Comparison of ENCODE assay signal across 10 mouse cellular contexts in the genomic region with DNA sequence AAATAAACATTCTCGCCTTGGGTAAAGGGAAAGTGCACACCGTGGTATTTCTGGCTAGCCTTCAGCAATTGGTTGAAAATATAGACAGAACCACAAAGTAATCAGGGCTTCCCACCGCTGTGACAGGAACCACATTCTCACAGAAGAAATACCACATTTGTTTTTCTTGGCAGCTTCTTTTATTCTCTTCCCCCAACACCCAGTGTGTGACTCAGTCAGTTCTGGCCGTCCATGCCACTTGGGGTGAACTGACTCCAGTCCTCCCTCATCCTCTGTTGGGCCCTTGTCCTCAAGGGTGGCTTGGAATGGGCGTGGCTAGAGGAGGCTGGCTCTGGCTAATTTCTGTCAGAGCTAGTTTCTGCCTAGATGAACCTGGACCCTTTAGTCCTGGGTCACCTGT. TPM values are rescaled to one million over a fixed set of nuclear protein-coding genes. Genes with fewer than 3 reads are reported as not detected.
DNase-seq lines count a peak whose midpoint lies in the region; ATAC-seq and TF ChIP-seq lines count a peak whose summit lies in the region.
"Had no signal": no experiment of that assay in that cellular context is flagged by ENCODE, and none has a peak within 500 bp of the region (broad histone marks: within the 10 kb centered on the region; RNA-seq: fewer than 3 reads in every experiment).

No protein-coding gene starts in this region.

- no peak for TF ChIP-seq POLR2A in small intestine, adult 2 months (IDR thresholded peaks at IDR 0.05; ENCODE audit: low read depth, low read length)
- no peak for TF ChIP-seq POLR2A in cerebellum, adult 2 months (IDR thresholded peaks at IDR 0.05; ENCODE audit: borderline replicate concordance, insufficient read depth, low read length)

- intact Hi-C loops in heart, postnatal 25 days (cut with DNase I): no loop called here

- H3K9me3 ChIP-seq in kidney, embryonic 16.5 days (ENCODE audit: low read length): 0 out of 2 replicates have a peak, but pooled peaks cover 4% of the 10 kb centered on the region
- H3K9me3 ChIP-seq in embryonic facial prominence, embryonic 14.5 days (ENCODE audit: control insufficient read depth, low read length): no peaks in the 10 kb centered on the region
- H3K9me3 ChIP-seq: limb, embryonic 12.5 days had no signal

- peak; percentile 66 for ATAC-seq in kidney, embryonic 16.5 days (ENCODE audit: low FRiP score, low TSS enrichment)
- peak; percentile 60; the same call in 1 of the 2 replicates for ATAC-seq in embryonic facial prominence, embryonic 14.5 days (ENCODE audit: low read depth)
- ATAC-seq: forebrain, embryonic 14.5 days had no signal

- H3K4me2 ChIP-seq in kidney, embryonic 16.5 days (replicated peaks; ENCODE audit: low read depth, low read length): no peak overlapping the region
- no peak overlapping the region for H3K4me2 ChIP-seq in embryonic facial prominence, embryonic 14.5 days (ENCODE audit: low read depth, low read length)
- H3K4me2 ChIP-seq: limb, embryonic 12.5 days had no signal

- H3K27me3 ChIP-seq in kidney, embryonic 16.5 days (ENCODE audit: insufficient read depth, low read length): no peaks in the 10 kb centered on the region
- no peaks in the 10 kb centered on the region for H3K27me3 ChIP-seq in embryonic facial prominence, embryonic 14.5 days (replicated peaks; ENCODE audit: control insufficient read depth, insufficient read depth, low read length)
- no peaks in the 10 kb centered on the region for H3K27me3 ChIP-seq in small intestine, adult 2 months (ENCODE audit: control insufficient read depth, insufficient read depth, low read length)
- H3K27me3 ChIP-seq in cerebellum, adult 2 months (ENCODE audit: control insufficient read depth, insufficient read depth, low read length): no peaks in the 10 kb centered on the region
- H3K27me3 ChIP-seq: limb, embryonic 12.5 days had no signal

- no peak overlapping the region for H3K4me3 ChIP-seq in kidney, embryonic 16.5 days (ENCODE audit: low read length)
- no peak overlapping the region for H3K4me3 ChIP-seq in embryonic facial prominence, embryonic 14.5 days (ENCODE audit: low read depth, low read length)
- H3K4me3 ChIP-seq in small intestine, adult 2 months (ENCODE audit: low read depth, low read length): no peak overlapping the region
- H3K4me3 ChIP-seq in cerebellum, adult 2 months (replicated peaks; ENCODE audit: insufficient read depth, low read depth, low read length): no peak overlapping the region
- H3K4me3 ChIP-seq: limb, embryonic 12.5 days had no signal

- H3K36me3 ChIP-seq in kidney, embryonic 16.5 days (ENCODE audit: insufficient read depth, low read length): no peaks in the 10 kb centered on the region
- no peaks in the 10 kb centered on the region for H3K36me3 ChIP-seq in embryonic facial prominence, embryonic 14.5 days (ENCODE audit: control insufficient read depth, insufficient read depth, low read length)
- H3K36me3 ChIP-seq in small intestine, adult 2 months (ENCODE audit: control insufficient read depth, insufficient read depth, low read length): no peaks in the 10 kb centered on the region
- H3K36me3 ChIP-seq: limb, embryonic 12.5 days had no signal

- WGBS in kidney, embryonic 16.5 days: 48% methylated on average over 5 of the region's 5 CpGs
- 49% methylated on average over 5 of the region's 5 CpGs for WGBS in embryonic facial prominence, embryonic 14.5 days
- 44% methylated on average over 5 of the region's 5 CpGs for WGBS in small intestine, adult 2 months
- WGBS in cerebellum, adult 2 months: 64% methylated on average over 5 of the region's 5 CpGs

- no peak overlapping the region for H3K9ac ChIP-seq in kidney, embryonic 16.5 days (replicated peaks; ENCODE audit: low read length)
- H3K9ac ChIP-seq in embryonic facial prominence, embryonic 14.5 days (ENCODE audit: low read depth, low read length): no peak overlapping the region
- H3K9ac ChIP-seq: limb, embryonic 12.5 days had no signal

- H3K4me1 ChIP-seq in kidney, embryonic 16.5 days (ENCODE audit: insufficient read depth, low read length): peaks cover 11% of the 10 kb centered on the region; the same call in 1 of the 2 replicates
- peaks cover 6% of the 10 kb centered on the region; the same call in 1 of the 2 replicates for H3K4me1 ChIP-seq in embryonic facial prominence, embryonic 14.5 days (ENCODE audit: control insufficient read depth, insufficient read depth, low read length)
- H3K4me1 ChIP-seq in small intestine, adult 2 months (ENCODE audit: control insufficient read depth, insufficient read depth, insufficient read length, low read length): peaks cover 31% of the 10 kb centered on the region
- H3K4me1 ChIP-seq in cerebellum, adult 2 months (ENCODE audit: control insufficient read depth, insufficient read depth, low read length): no peaks in the 10 kb centered on the region

- no peak for TF ChIP-seq CTCF in small intestine, adult 2 months (IDR thresholded peaks at IDR 0.05; ENCODE audit: extremely low read depth, insufficient read length, insufficient replicate concordance, low read depth, low read length)
- TF ChIP-seq CTCF in cerebellum, adult 2 months (IDR thresholded peaks at IDR 0.05; ENCODE audit: borderline replicate concordance, insufficient read depth, low read depth, low read length): no peak

- no peak for DNase-seq in kidney, postnatal 36 days
- peak; percentile 79 for DNase-seq in embryonic facial prominence, embryonic 14.5 days (ENCODE audit: low spot score)
- DNase-seq in heart, postnatal 25 days (ENCODE audit: low spot score): peak; percentile 23
- no peak for DNase-seq in retina, embryonic 14.5 days (ENCODE audit: low spot score)
- no peak for DNase-seq in cerebellum, adult 2 months
- DNase-seq in layer of hippocampus, adult 8-10 months (ENCODE audit: low spot score in 2 of 2): no peak

- no peak overlapping the region for H3K27ac ChIP-seq in kidney, embryonic 16.5 days (ENCODE audit: low read length)
- no peak overlapping the region for H3K27ac ChIP-seq in embryonic facial prominence, embryonic 14.5 days (replicated peaks; ENCODE audit: low read depth, low read length)
- peak overlapping the region; percentile 23; the same call in 1 of the 2 replicates for H3K27ac ChIP-seq in small intestine, adult 2 months (ENCODE audit: insufficient read depth, low read depth, low read length)
- no peak overlapping the region for H3K27ac ChIP-seq in cerebellum, adult 2 months (ENCODE audit: insufficient read depth, low read length)
- H3K27ac ChIP-seq: limb, embryonic 12.5 days had no signal

RNA-seq across cellular contexts. Expression of gene Gpd1l, which starts 14.6 kb away (rescaled TPM):
- polyA plus RNA-seq in kidney, embryonic 16.5 days (2015; fragmentation: Nextera tagmentation; extraction: Ambion mirVana): 20.8 and 22.9 TPM in 2 replicates
- polyA plus RNA-seq in embryonic facial prominence, embryonic 14.5 days (2014; fragmentation: Nextera tagmentation; extraction: Ambion mirVana): 9.1 and 10.3 TPM in 2 replicates
- 10 to 100 TPM; 42.1 to 45.1 TPM for total RNA-seq in heart, postnatal 25 days (2021)
- 14.4 and 23.7 TPM in 2 replicates for polyA plus RNA-seq in small intestine, adult 2 months (2012; rRNA removed)
- 46.2 and 46.8 TPM in 2 replicates for polyA plus RNA-seq in cerebellum, adult 2 months (2012; rRNA removed)
- total RNA-seq in layer of hippocampus, adult 8-10 months (2022): 10 to 100 TPM; 69.4 to 87.5 (median 76.5) TPM

RNA-seq across cellular contexts. Expression of gene Osbpl10, which starts 30.0 kb away (rescaled TPM):
- 2.8 and 3.1 TPM in 2 replicates for polyA plus RNA-seq in kidney, embryonic 16.5 days (2015; fragmentation: Nextera tagmentation; extraction: Ambion mirVana)
- polyA plus RNA-seq in embryonic facial prominence, embryonic 14.5 days (2014; fragmentation: Nextera tagmentation; extraction: Ambion mirVana): 2.1 and 2.7 TPM in 2 replicates
- total RNA-seq in heart, postnatal 25 days (2021): 1 to 10 TPM; 3.4 to 3.5 TPM
- polyA plus RNA-seq in small intestine, adult 2 months (2012; rRNA removed): 9.1 and 27.5 TPM in 2 replicates
- 11.0 and 11.8 TPM in 2 replicates for polyA plus RNA-seq in cerebellum, adult 2 months (2012; rRNA removed)
- 10 to 100 TPM; 19.5 to 29.8 (median 23.5) TPM for total RNA-seq in layer of hippocampus, adult 8-10 months (2022)

RNA-seq across cellular contexts. Expression of gene Rps27rt, which starts 34.1 kb away (rescaled TPM):
- 241 and 422 TPM in 2 replicates for polyA plus RNA-seq in kidney, embryonic 16.5 days (2015; fragmentation: Nextera tagmentation; extraction: Ambion mirVana)
- polyA plus RNA-seq in embryonic facial prominence, embryonic 14.5 days (2014; fragmentation: Nextera tagmentation; extraction: Ambion mirVana): 497 and 574 TPM in 2 replicates
- 10 to 100 TPM; 15.7 to 22.9 TPM for total RNA-seq in heart, postnatal 25 days (2021)
- polyA plus RNA-seq in small intestine, adult 2 months (2012; rRNA removed): 14.2 and 17.9 TPM in 2 replicates
- 22.3 and 36.4 TPM in 2 replicates for polyA plus RNA-seq in cerebellum, adult 2 months (2012; rRNA removed)
- 10 to 100 TPM; 12.1 to 53.7 (median 21.9) TPM for total RNA-seq in layer of hippocampus, adult 8-10 months (2022)

Comparison
In these comparisons a context has a peak if more than half of its experiments do, and no peak if none do; other contexts are left out.
1. DNase-seq: peak in embryonic facial prominence, embryonic 14.5 days (single experiment) and heart, postnatal 25 days (single experiment); none in kidney, postnatal 36 days (0 of 2), retina, embryonic 14.5 days (single experiment), cerebellum, adult 2 months (0 of 2) and layer of hippocampus, adult 8-10 months (0 of 2).